Mouse (Mus musculus) thymus, adult 2 months (tissue): ENCODE results near the gene Espn. TPM values are rescaled to one million over a fixed set of nuclear protein-coding genes. Genes with fewer than 3 reads are reported as not detected.

Source experiments
- DNase-seq: peaks from one replicate; pipeline ENCODE4 v3.0.0; 2021
- H3K27ac ChIP-seq: fragments of 200-500 bp; 2 replicates; pipeline ENCODE4 v1.5.1; 2012; ENCODE audit warnings: low read length, control low read depth; ENCODE audit not compliant: control insufficient read depth, insufficient read depth
- H3K27me3 ChIP-seq: fragments of 200-500 bp; 2 replicates; pipeline ENCODE4 v1.6.1; 2012; ENCODE audit warnings: mild to moderate bottlenecking, low read length, moderate library complexity, mixed read lengths; ENCODE audit not compliant: control insufficient read depth, insufficient read depth
- H3K36me3 ChIP-seq: fragments of 200-500 bp; 2 replicates; pipeline ENCODE4 v1.6.1; 2012; ENCODE audit warnings: mild to moderate bottlenecking, low read length, moderate library complexity; ENCODE audit not compliant: control insufficient read depth, insufficient read depth
- H3K4me1 ChIP-seq: fragments of 200-500 bp; replicated peaks from 2 replicates; pipeline ENCODE4 v1.6.1; 2012; ENCODE audit warnings: low read length; ENCODE audit not compliant: control insufficient read depth, insufficient read depth
- H3K4me3 ChIP-seq: fragments of 200-500 bp; 2 replicates; pipeline ENCODE4 v1.5.1; 2012; ENCODE audit warnings: mild to moderate bottlenecking, low read length, control low read depth, moderate library complexity; ENCODE audit not compliant: control insufficient read depth, insufficient read depth
- CTCF ChIP-seq: fragments of 200-500 bp; IDR thresholded peaks from 2 replicates; pipeline ENCODE4 v1.5.1; 2012; ENCODE audit warnings: mild to moderate bottlenecking, control low read depth, low read length, moderate library complexity, borderline replicate concordance; ENCODE audit not compliant: control insufficient read depth, poor library complexity, insufficient read depth; ENCODE audit errors: extremely low read depth
- POLR2A ChIP-seq: fragments of 200-500 bp; IDR thresholded peaks from 2 replicates; pipeline ENCODE4 v1.6.1; 2012; ENCODE audit warnings: mild to moderate bottlenecking, low read length, control low read depth, moderate library complexity; ENCODE audit not compliant: control insufficient read depth, poor library complexity, insufficient read depth; ENCODE audit errors: extremely low read depth
- WGBS: fragments of 180-500 bp; shearing (Covaris S2); methylation state at CpG from one replicate; pipeline ENCODE4 v1.1.7; 2018; 5-methylcytosine and 5-hydroxymethylcytosine counted together
- polyA plus RNA-seq: library from polyadenylated mRNA; depleted of rRNA; stranded (reverse); fragments of >200 nt; gene quantifications from 2 replicates; pipeline ENCODE4 v1.2.3, GENCODE M21; 2012

Espn gene
- polyA plus RNA-seq, 1 experiment, result 6.5 TPM

- H3K4me3 ChIP-seq, result peak overlapping the region; percentile 59
- H3K4me1 ChIP-seq, result peaks cover 34% of the 10 kb centered on the region
- no peak for DNase-seq
- H3K27me3 ChIP-seq, result no peaks in the 10 kb centered on the region
- WGBS, result under 1% methylated on average over 35 of the region's 35 CpGs
- H3K36me3 ChIP-seq, result no peaks in the 10 kb centered on the region
- TF ChIP-seq POLR2A, result no peak
- H3K27ac ChIP-seq, result no peak overlapping the region
Observed at GRCm38 (mm10) chr4:152178344-152178864, 26.2 kb upstream of the Espn start.

GRCm38 (mm10) chr4:152177537-152178343 is 25.6 kb upstream of the Espn start, which contains the start of gene Acot7:
Gene Acot7, plus strand, starts transcription at chr4:152178134.
- peak; percentile 93 for DNase-seq
- under 1% methylated on average over 108 of the region's 108 CpGs for WGBS

GRCm38 (mm10) chr4:152177174-152177536 is 25.0 kb upstream of the Espn start:
- 24% methylated on average over 6 of the region's 6 CpGs for WGBS
- no peaks in the 10 kb centered on the region for H3K36me3 ChIP-seq
- H3K4me1 ChIP-seq, result peaks cover 34% of the 10 kb centered on the region
- peak overlapping the region; percentile 34 for H3K27ac ChIP-seq
- TF ChIP-seq POLR2A (no peak), CTCF (no peak)
- H3K27me3 ChIP-seq, result no peaks in the 10 kb centered on the region
- no peak for DNase-seq
- H3K4me3 ChIP-seq, result peak overlapping the region; percentile 72

More at GRCm38 (mm10) chr4:152177537-152178343, 25.6 kb upstream of the Espn start, which contains the start of gene Acot7:
- Histone ChIP-seq H3K4me1 (peaks cover 34% of the 10 kb centered on the region), H3K36me3 (no peaks in the 10 kb centered on the region), H3K4me3 (peak within 1 kb of the TSS; percentile 72), H3K27ac (peak within 1 kb of the TSS; percentile 34), H3K27me3 (no peaks in the 10 kb centered on the region)
- TF ChIP-seq CTCF (no peak), POLR2A (peak; percentile 96)

DNA sequence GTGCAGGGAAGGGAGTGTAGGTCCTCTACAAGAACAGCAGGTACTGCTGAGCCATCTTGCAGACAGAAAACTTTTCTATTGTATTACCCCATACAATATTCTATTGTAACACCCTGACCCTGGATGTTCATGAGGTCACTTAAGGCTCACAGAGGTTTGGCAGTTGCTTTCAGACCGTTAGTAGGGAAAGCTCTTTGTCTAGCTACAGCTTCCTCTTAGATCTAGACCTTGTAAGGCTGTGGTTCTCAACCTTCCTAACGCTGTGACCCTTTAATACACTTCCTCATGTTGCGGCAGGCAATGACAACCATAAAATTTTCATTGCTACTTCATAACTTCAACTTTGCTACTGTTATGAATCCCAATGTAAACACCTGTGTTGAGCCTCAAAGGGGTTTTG is 24.5 kb upstream of the Espn start:
- H3K36me3 ChIP-seq, result no peaks in the 10 kb centered on the region
- no peaks in the 10 kb centered on the region for H3K27me3 ChIP-seq
- no peak for DNase-seq
- H3K4me1 ChIP-seq, result peaks cover 34% of the 10 kb centered on the region
- peak overlapping the region; percentile 51 for H3K27ac ChIP-seq
- no peak overlapping the region for H3K4me3 ChIP-seq
- 9% methylated on average over 3 of the region's 3 CpGs for WGBS
- TF ChIP-seq CTCF, result no peak
- no peak for TF ChIP-seq POLR2A

DNA sequence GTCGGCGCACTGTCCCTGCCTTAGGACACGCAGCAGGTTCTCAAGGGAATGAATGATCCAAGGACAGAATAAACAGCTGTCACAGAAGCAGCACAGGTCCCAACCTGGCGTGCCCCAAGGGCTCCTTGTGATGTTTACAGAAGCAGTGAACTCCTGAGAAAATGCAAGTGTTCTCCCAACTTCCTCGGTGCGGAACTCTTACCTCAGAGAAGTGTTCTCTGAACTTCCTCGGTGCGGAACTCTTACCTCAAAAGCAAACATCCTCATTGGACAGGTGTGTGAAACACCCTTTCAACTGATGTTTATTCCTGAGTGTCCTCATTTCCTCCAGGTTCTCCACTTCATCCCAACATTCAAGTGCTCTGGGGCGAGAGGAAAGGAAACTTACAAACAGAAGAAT is 21.8 kb upstream of the Espn start:
- no peaks in the 10 kb centered on the region for H3K36me3 ChIP-seq
- H3K27me3 ChIP-seq, result no peaks in the 10 kb centered on the region
- TF ChIP-seq POLR2A (no peak), CTCF (no peak)
- WGBS, result 92% methylated on average over 9 of the region's 9 CpGs
- no peak overlapping the region for H3K27ac ChIP-seq
- H3K4me3 ChIP-seq, result no peak overlapping the region
- H3K4me1 ChIP-seq, result peaks cover 20% of the 10 kb centered on the region
- DNase-seq, result no peak

- Histone ChIP-seq H3K4me3 (no peak overlapping the region), H3K4me1 (peaks cover 13% of the 10 kb centered on the region), H3K36me3 (no peaks in the 10 kb centered on the region), H3K27ac (no peak overlapping the region), H3K27me3 (no peaks in the 10 kb centered on the region)
- TF ChIP-seq CTCF (peak; percentile 47; the same call in 1 of the 2 replicates), POLR2A (no peak)
- under 1% methylated on average over 5 of the region's 5 CpGs for WGBS
- DNase-seq, result peak; percentile 89
Observed at GRCm38 (mm10) chr4:152173041-152173440, 20.9 kb upstream of the Espn start.
